Mouse (Mus musculus) embryonic fibroblast, embryonic 13.5 days (primary cell): ENCODE results near the gene T2.

Source experiments
- CTCF ChIP-seq: IDR thresholded peaks from 2 replicates; pipeline ENCODE4 v1.5.1; 2011; ENCODE audit warnings: mild to moderate bottlenecking, control low read depth, low read length, moderate library complexity, borderline replicate concordance; ENCODE audit not compliant: insufficient read depth
- POLR2A ChIP-seq: IDR thresholded peaks from 2 replicates; pipeline ENCODE4 v1.6.1; 2011; ENCODE audit warnings: low read depth, mild to moderate bottlenecking, control low read depth, low read length, moderate library complexity

GRCm38 (mm10) chr17:8429436-8429835 is 73.6 kb downstream of the T2 start:
- no peak for TF ChIP-seq CTCF
- no peak for TF ChIP-seq POLR2A
